Mouse (Mus musculus): ENCODE data around the gene Hoxb3.

Gene Hoxb3

GRCm38 (mm10) chr11:96302381-96303150 lies 20.6 kb upstream of the Hoxb3 start:
- DNase-seq (ENCODE audit: low spot score) = no peak

GRCm38 (mm10) chr11:96303151-96304099 lies 19.7 kb upstream of the Hoxb3 start, which contains the start of gene Hoxb5:
TSS of gene Hoxb5 (plus strand) at chr11:96303336.
- DNase-seq (ENCODE audit: low spot score) = peak; percentile 72

GRCm38 (mm10) chr11:96304381-96305195 lies 18.5 kb upstream of the Hoxb3 start:
- DNase-seq (ENCODE audit: low spot score) = no peak

DNA sequence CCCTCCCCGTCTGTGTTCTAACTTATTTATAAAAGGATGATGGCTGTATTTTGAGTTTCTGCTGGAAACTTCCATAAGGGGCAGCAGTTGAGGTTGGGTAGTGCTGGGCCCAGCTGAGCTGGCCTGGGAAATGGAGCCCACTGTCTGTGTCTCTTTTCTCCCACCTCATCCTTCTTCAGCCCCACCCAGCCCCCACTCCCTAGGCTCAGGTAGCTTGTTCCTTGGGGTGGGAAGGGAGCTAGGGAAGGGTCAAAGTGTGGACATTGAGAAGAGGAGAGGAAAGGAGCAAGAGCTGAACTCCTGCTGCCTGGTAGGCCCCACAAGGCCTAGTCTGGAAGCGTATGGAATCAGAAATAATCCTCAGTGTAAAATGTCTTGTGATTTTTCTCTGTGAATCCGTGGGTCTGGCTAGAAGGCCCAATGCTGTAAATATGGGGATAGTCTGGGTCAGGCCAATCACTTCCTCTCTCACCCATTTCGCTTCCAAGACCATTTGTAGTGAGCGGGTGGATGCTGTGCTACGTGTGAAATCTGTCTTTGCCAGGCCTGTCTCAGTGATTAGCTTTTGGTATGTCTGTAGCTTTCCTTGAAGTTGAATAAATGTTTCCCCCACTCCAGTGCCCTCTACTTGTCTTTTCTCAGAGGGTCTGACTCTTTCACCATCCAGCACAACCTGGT lies 17.5 kb upstream of the Hoxb3 start:
- no peak for DNase-seq (ENCODE audit: low spot score)

GRCm38 (mm10) chr11:96306183-96306907 lies 16.8 kb upstream of the Hoxb3 start:
- DNase-seq (ENCODE audit: low spot score) = no peak

- DNase-seq (ENCODE audit: low spot score) = no peak
These were observed 16.2 kb upstream of the Hoxb3 start for GRCm38 (mm10) chr11:96306908-96307269.

DNA sequence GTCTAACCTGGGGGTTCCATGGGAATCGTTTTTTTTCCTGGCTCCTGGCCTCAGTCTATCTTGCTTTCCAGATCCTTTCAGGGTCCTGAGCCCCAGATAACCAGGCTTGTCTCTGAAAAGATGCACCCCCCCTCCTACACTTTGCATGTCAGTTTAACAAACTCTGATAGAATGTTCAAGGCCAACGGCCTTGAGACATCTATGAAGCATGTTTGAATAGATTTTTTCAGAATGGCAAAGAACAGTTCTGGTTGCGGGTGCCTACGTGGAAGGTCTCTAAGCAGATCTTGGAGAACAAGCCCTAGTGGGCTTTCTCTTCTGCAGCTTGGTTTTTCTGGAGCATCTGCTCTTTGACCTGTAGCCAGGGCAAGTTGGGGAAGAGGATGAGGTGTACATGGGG lies 14.4 kb upstream of the Hoxb3 start:
- DNase-seq (ENCODE audit: low spot score) = no peak

DNA sequence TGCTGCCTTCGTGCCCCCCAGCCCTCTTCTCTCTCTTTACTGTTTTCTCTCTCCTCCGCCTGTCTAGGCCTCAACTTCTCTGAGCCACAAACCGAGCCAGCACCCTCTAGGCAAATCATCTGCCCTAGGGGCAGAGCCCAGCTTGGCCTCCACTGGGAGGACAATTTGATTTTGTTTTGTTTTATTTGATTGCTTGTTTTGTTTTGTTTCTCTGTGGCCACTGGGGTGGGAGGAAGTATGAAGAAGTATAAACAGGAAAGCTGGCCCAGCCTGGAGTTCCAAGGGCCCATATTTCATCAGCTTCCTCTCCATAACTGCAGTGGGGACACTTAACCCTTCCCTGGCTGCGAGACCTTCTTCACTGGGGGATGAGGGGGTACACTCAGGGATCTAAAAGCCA lies 13.8 kb upstream of the Hoxb3 start:
- DNase-seq (ENCODE audit: low spot score) = no peak

GRCm38 (mm10) chr11:96310183-96310938 lies 12.8 kb upstream of the Hoxb3 start:
- no peak for DNase-seq (ENCODE audit: low spot score)

- no peak for DNase-seq (ENCODE audit: low spot score)
These were observed 12.0 kb upstream of the Hoxb3 start for GRCm38 (mm10) chr11:96311097-96311496.

- peak; percentile 60 for DNase-seq (ENCODE audit: low spot score)
These were observed 11.4 kb upstream of the Hoxb3 start for GRCm38 (mm10) chr11:96311520-96312417.

- no peak for DNase-seq (ENCODE audit: low spot score)
These were observed 10.0 kb upstream of the Hoxb3 start for GRCm38 (mm10) chr11:96313134-96313533.

DNA sequence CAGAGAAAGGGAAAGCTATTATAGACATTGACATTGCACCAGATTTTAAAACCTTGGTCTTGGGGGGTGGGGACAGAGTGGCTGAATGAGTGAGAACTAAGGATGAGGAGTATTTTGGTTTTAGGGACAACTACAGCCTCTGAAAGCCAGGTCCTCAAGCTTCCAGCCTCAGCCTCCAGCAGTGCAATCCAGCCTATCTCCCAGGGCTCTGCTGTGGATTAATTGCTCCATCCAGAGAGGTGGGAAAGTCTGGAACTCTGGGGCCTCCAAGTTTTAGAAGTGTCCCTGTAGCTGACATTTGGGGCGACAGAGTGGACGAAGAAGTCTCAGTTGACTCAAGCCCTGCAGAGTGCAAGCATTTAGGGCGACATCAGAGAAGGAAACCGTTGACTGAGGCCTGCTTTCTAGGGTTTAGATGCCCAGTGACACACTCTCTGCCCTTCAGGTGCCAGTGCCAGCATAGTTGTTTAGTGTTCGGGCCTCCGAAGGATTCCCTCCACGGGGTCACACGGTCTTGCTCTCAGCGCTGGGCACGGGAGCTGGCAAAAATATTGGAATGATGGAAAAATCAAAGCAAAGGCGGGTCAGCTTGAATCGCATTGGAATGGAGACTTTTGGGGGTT lies 9.2 kb upstream of the Hoxb3 start:
- DNase-seq (ENCODE audit: low spot score) = no peak

DNA sequence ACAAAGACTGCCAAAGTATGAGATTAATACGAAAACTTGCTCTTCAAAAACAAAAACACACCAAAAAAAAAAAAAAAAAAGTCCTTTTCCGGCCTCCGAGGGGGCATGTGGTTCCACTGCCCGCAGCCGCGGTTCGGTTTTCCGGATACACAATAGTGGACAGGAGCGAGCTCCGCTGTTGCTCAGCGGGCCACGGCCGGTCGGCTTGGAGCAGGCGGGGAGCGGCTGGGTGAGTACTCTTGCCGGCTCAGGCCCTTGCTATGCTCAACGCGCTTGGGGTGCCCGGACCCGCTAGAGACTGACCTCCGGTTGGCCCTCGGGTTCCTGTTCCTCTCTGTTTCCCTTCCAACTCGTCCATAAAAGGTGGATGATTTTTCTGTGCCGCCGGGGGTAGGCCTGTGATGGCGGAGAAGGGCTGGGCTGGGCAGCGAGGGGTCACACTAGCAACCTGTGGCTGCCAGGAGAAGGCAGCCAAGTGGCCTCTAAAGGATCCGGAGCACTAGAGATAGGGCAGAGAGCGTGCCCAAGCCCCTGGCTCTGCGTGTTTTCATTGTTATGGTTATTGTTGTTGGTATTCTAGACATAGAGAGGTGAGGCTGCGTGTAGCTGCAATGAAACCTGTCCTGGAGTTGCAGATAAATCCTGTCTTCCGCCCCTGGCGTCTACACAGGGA lies 8.3 kb upstream of the Hoxb3 start:
- DNase-seq (ENCODE audit: low spot score) = no peak

- no peak for DNase-seq (ENCODE audit: low spot score)
These were observed 7.8 kb upstream of the Hoxb3 start for GRCm38 (mm10) chr11:96315344-96315681.

DNA sequence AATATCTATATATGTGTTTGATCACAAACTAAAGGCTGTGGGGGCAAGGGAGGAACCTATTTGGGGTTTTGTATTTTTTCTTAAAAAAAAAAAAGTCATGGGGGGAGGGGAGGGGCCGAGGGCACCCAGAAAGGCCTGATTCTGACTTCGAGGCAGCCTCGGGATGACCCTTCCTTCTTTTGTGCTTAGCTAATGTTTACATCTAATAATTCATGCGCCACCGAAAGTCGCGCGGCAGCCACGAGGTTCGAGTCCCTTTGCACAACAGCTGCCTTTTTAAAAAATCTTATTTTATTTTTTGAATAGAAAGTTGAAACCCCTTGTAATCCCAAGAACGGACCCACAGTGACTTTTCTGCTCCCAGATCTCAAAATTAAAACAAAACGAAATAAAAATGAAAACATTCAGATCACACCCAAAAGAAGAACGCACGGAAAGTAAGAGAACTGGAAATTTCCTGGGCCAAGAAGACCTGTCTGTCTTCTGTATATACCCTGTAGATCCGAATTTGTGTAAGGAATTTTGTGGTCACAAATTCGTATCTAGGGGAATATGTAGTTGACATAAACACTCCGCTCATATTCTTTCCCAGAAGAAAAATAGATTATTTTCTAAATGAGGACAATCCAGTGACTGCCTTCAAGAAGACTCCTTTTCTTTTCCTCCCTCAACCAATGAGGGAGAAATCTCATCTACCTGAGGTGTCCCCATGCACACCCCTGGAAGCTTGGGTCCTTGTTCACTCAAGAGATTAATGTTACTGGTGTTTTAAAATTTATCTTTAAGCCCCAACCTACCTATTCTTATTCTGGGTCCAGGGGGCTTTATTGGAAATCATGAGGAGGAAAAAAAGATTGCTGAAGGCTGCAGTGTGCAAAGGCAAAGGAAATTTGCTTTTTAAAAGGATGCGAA lies 6.2 kb upstream of the Hoxb3 start:
- no peak for DNase-seq (ENCODE audit: low spot score)

Measured in ovary, postnatal 36 days (tissue).